Mouse (Mus musculus): ENCODE measurements at regions not wholly inside any gene's neighbourhood (a gene's known extent, or its start where the extent isn't known, plus 50 kb on each side); places are given as distances from the start of the nearest gene placed in this dataset.
"Not testable (repeated sequence)": the region's sequence is repeated elsewhere in the genome, so short reads cannot be mapped to it uniquely, and the experiment has no call there.

GRCm38 (mm10) chr8:126776605-126777469, 168.8 kb downstream of the Tomm20 start:
- Histone ChIP-seq H3K36me3 (ENCODE audit: control insufficient read depth, insufficient read depth, low read length, poor library complexity, severe bottlenecking) (no peaks in the 10 kb centered on the region), H3K4me1 (ENCODE audit: control insufficient read depth, insufficient read depth, low read length) (no peaks in the 10 kb centered on the region), H3K27ac (ENCODE audit: insufficient read depth, low read length) (no peak overlapping the region), H3K27me3 (ENCODE audit: control insufficient read depth, insufficient read depth, low read length, poor library complexity, severe bottlenecking) (no peaks in the 10 kb centered on the region), H3K9ac (ENCODE audit: low read depth, poor library complexity, severe bottlenecking) (no peak overlapping the region), H3K9me3 (replicated peaks; ENCODE audit: control insufficient read depth, insufficient read depth, low read length, poor library complexity, severe bottlenecking) (no peaks in the 10 kb centered on the region), H3K4me3 (ENCODE audit: low read depth, low read length) (no peak overlapping the region)
- TF ChIP-seq EP300 (IDR thresholded peaks at IDR 0.05; ENCODE audit: insufficient read depth, low read depth, low read length) (no peak), POLR2A (IDR thresholded peaks at IDR 0.05; ENCODE audit: insufficient read depth, low read length) (no peak), CTCF (IDR thresholded peaks at IDR 0.05; ENCODE audit: low read depth, low read length) (no peak)

- no peak for TF ChIP-seq CTCF (IDR thresholded peaks at IDR 0.05; ENCODE audit: low read depth, low read length)
- no peak for TF ChIP-seq POLR2A (IDR thresholded peaks at IDR 0.05; ENCODE audit: insufficient read depth, low read length)
- TF ChIP-seq EP300 (IDR thresholded peaks at IDR 0.05; ENCODE audit: insufficient read depth, low read depth, low read length): no peak
- Histone ChIP-seq H3K27ac (ENCODE audit: insufficient read depth, low read length) (no peak overlapping the region), H3K36me3 (ENCODE audit: control insufficient read depth, insufficient read depth, low read length, poor library complexity, severe bottlenecking) (no peaks in the 10 kb centered on the region), H3K9ac (ENCODE audit: low read depth, poor library complexity, severe bottlenecking) (no peak overlapping the region), H3K27me3 (ENCODE audit: control insufficient read depth, insufficient read depth, low read length, poor library complexity, severe bottlenecking) (no peaks in the 10 kb centered on the region), H3K4me3 (ENCODE audit: low read depth, low read length) (no peak overlapping the region), H3K4me1 (ENCODE audit: control insufficient read depth, insufficient read depth, low read length) (no peaks in the 10 kb centered on the region), H3K9me3 (replicated peaks; ENCODE audit: control insufficient read depth, insufficient read depth, low read length, poor library complexity, severe bottlenecking) (no peaks in the 10 kb centered on the region)
Observed at GRCm38 (mm10) chr8:126775334-126775733, 170.3 kb downstream of the Tomm20 start.

GRCm38 (mm10) chr8:126774816-126775215, 170.8 kb downstream of the Tomm20 start:
- TF ChIP-seq CTCF (IDR thresholded peaks at IDR 0.05; ENCODE audit: low read depth, low read length) (no peak), POLR2A (IDR thresholded peaks at IDR 0.05; ENCODE audit: insufficient read depth, low read length) (no peak), EP300 (IDR thresholded peaks at IDR 0.05; ENCODE audit: insufficient read depth, low read depth, low read length) (no peak)
- Histone ChIP-seq H3K36me3 (ENCODE audit: control insufficient read depth, insufficient read depth, low read length, poor library complexity, severe bottlenecking) (no peaks in the 10 kb centered on the region), H3K4me3 (ENCODE audit: low read depth, low read length) (no peak overlapping the region), H3K4me1 (ENCODE audit: control insufficient read depth, insufficient read depth, low read length) (no peaks in the 10 kb centered on the region), H3K27ac (ENCODE audit: insufficient read depth, low read length) (no peak overlapping the region), H3K9me3 (replicated peaks; ENCODE audit: control insufficient read depth, insufficient read depth, low read length, poor library complexity, severe bottlenecking) (no peaks in the 10 kb centered on the region), H3K9ac (ENCODE audit: low read depth, poor library complexity, severe bottlenecking) (no peak overlapping the region), H3K27me3 (ENCODE audit: control insufficient read depth, insufficient read depth, low read length, poor library complexity, severe bottlenecking) (no peaks in the 10 kb centered on the region)

GRCm38 (mm10) chr8:126772748-126773147, 172.9 kb downstream of the Tomm20 start:
- Histone ChIP-seq H3K4me3 (ENCODE audit: low read depth, low read length) (no peak overlapping the region), H3K4me1 (ENCODE audit: control insufficient read depth, insufficient read depth, low read length) (no peaks in the 10 kb centered on the region), H3K27me3 (ENCODE audit: control insufficient read depth, insufficient read depth, low read length, poor library complexity, severe bottlenecking) (no peaks in the 10 kb centered on the region), H3K27ac (ENCODE audit: insufficient read depth, low read length) (no peak overlapping the region), H3K36me3 (ENCODE audit: control insufficient read depth, insufficient read depth, low read length, poor library complexity, severe bottlenecking) (no peaks in the 10 kb centered on the region), H3K9ac (ENCODE audit: low read depth, poor library complexity, severe bottlenecking) (no peak overlapping the region), H3K9me3 (replicated peaks; ENCODE audit: control insufficient read depth, insufficient read depth, low read length, poor library complexity, severe bottlenecking) (0 out of 2 replicates have a peak, but pooled peaks cover 2% of the 10 kb centered on the region)
- no peak for TF ChIP-seq CTCF (IDR thresholded peaks at IDR 0.05; ENCODE audit: low read depth, low read length)
- TF ChIP-seq EP300 (IDR thresholded peaks at IDR 0.05; ENCODE audit: insufficient read depth, low read depth, low read length): no peak
- TF ChIP-seq POLR2A (IDR thresholded peaks at IDR 0.05; ENCODE audit: insufficient read depth, low read length): no peak

- H3K9me3 ChIP-seq (replicated peaks; ENCODE audit: control insufficient read depth, insufficient read depth, low read length, poor library complexity, severe bottlenecking): 0 out of 2 replicates have a peak, but pooled peaks cover 2% of the 10 kb centered on the region
- no peak for TF ChIP-seq POLR2A (IDR thresholded peaks at IDR 0.05; ENCODE audit: insufficient read depth, low read length)
- TF ChIP-seq EP300 (IDR thresholded peaks at IDR 0.05; ENCODE audit: insufficient read depth, low read depth, low read length): no peak
- TF ChIP-seq CTCF (IDR thresholded peaks at IDR 0.05; ENCODE audit: low read depth, low read length): no peak
- no peak overlapping the region for H3K4me3 ChIP-seq (ENCODE audit: low read depth, low read length)
- H3K9ac ChIP-seq (ENCODE audit: low read depth, poor library complexity, severe bottlenecking): no peak overlapping the region
- no peaks in the 10 kb centered on the region for H3K4me1 ChIP-seq (ENCODE audit: control insufficient read depth, insufficient read depth, low read length)
- H3K27me3 ChIP-seq (ENCODE audit: control insufficient read depth, insufficient read depth, low read length, poor library complexity, severe bottlenecking): no peaks in the 10 kb centered on the region
- H3K36me3 ChIP-seq (ENCODE audit: control insufficient read depth, insufficient read depth, low read length, poor library complexity, severe bottlenecking): no peaks in the 10 kb centered on the region
- H3K27ac ChIP-seq (ENCODE audit: insufficient read depth, low read length): no peak overlapping the region
Observed at GRCm38 (mm10) chr8:126772194-126772593, 173.4 kb downstream of the Tomm20 start.

GRCm38 (mm10) chr8:126770374-126770773, 175.3 kb downstream of the Tomm20 start:
- not testable (repeated sequence) for H3K4me1 ChIP-seq (ENCODE audit: control insufficient read depth, insufficient read depth, low read length); H3K27ac ChIP-seq (ENCODE audit: insufficient read depth, low read length)

More at GRCm38 (mm10) chr8:126770374-126770773, 175.3 kb downstream of the Tomm20 start:
- H3K36me3 ChIP-seq (ENCODE audit: control insufficient read depth, insufficient read depth, low read length, poor library complexity, severe bottlenecking); H3K9me3 ChIP-seq (replicated peaks; ENCODE audit: control insufficient read depth, insufficient read depth, low read length, poor library complexity, severe bottlenecking); H3K9ac ChIP-seq (ENCODE audit: low read depth, poor library complexity, severe bottlenecking); H3K4me3 ChIP-seq (ENCODE audit: low read depth, low read length); H3K27me3 ChIP-seq (ENCODE audit: control insufficient read depth, insufficient read depth, low read length, poor library complexity, severe bottlenecking): not testable (repeated sequence)
